Mouse (Mus musculus) brain, adult 2 months (tissue): Measurements from ENCODE around the gene Gm19935.

Experiments used
- DNase-seq: peaks from one replicate; pipeline ENCODE4 v3.0.0; 2011; ENCODE audit warnings: low read depth, low spot score

The Gm19935 gene

DNA sequence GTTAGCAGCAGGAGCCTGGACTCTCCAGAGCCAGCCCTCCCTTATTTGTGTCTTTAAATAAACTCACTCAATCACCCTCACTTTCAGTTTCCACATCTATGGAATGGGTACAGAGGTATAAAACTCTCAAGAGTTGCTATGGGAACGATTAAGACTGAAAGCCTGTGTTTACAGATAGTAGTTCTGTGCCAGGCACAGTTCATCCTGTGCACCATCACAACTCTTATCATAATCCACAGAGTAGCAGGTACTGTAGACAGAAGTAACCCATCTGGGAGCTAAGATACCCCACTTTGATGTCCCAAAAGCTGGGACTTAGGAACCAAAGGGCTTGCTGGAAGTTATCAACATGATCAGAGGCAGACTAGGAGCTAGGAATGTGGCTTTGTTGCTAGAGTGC lies 12.6 kb upstream of the Gm19935 start:
- no peak for DNase-seq

DNA sequence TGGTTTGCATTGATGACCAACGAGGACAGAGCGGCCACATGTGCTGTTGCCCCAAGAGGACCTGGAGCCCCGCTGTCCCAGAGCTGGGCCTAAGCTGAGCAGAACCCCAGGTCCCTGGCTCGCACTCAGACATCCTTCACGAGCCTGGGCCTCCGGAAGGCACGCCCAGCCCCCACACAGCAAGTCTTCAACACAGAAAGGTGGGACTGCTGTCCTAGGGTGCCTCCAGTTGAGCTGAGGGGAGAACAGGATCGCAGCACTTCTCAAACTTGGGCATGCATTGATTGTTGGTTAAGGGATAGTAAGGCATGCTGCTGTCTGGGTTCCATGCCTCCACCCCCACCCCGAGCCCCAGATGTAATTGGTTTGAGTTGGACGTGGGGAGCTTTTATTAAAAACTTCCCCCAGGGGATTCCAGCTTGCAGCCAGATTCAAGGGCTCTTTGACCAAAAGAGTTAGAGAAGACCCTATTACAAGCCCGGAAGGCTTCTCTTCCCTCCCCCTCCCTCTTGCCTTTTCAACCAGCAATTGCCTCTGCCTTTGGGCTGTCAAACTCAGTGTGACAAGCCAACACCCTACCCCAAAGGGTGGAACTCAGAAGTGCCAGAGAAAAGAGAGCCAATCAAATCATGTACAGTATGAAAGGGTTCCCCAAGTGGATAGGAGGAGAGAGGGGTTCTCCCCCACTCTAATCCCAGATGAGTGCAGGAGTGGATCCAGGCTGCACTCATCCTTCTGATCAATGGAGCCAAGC lies 12.0 kb upstream of the Gm19935 start:
- DNase-seq, result peak; percentile 80

DNA sequence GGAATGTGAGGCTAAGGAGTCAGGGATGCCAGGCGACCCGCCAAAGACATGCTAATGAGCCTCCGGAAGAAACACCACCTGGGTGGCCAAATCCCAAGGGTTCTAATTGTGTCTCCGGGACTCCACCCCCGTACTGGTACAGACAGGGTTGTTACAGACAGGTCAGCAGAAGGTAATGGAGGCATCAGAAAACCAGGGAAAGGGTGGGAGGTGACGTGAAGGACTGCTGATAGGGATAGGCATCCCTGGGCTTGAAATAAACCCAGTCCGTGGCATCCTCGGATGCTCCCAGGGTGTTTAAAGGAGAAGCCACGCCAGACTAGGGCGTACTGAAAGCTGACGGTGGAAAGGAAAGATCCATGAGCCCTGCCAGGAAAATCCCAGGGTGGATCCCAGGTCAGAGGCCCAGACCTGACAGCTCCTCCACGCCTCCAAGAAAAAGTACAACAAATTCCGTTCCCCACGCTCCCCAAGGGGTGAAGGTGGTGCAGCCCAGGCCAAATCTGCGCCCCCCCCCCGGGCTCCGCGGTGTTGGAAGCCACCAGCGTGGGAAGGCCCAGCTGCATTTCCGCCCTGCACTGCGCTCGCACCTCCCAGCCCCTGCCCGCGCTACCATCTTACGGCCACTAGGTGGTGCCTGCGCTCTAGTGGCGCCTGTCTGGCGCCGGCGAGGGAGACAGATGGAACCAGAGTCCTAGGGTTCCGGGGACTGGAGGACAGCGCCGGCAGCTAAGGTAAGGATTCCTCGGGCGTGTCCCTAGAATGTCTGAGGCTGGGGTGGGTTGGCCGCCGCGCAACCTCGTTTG lies 11.2 kb upstream of the Gm19935 start, which contains the start of gene Chd9:
TSS of gene Chd9 (plus strand) at position 172 of the 806 bp plus-strand sequence.
- DNase-seq, result peak; percentile 97

DNA sequence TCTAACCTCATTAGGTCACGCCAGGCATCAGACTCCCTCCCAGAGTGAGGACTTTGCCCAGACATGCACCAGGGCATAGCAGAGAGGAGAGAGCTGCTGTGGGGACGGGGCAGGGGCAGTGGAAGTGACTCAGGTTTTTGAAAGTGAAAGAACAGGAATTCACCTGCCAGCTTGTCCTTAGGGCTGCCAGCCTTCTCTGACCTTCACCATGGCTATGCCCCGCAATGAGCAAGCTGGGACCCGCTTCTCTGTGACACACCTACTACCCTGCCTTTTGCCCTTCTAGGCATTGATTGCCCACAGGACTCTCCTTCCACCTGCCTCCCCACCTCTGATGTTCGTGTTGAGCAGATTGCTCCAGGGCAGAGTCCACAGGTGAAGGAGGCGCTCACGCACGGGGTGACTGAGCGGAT lies 8.3 kb upstream of the Gm19935 start:
- no peak for DNase-seq

DNA sequence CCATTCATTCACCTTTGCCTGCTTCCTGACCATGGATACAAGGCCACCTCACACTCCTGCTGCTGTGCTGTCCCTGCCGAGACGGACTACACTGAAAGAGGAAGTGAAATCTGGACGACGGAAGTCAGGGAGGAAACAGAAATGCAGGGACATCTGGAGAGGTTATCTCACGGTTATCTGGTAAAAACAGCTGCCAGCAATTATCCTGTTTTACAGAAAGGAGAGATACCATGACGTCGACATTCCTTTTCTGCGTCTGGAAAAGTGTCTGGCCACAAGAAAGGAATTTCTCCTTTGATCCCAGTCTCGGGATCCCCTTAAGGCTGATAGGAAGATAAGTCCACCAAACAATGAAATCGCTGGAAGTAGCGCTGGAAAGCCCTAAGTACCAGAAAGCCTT lies 5.2 kb upstream of the Gm19935 start:
- DNase-seq, result no peak

DNA sequence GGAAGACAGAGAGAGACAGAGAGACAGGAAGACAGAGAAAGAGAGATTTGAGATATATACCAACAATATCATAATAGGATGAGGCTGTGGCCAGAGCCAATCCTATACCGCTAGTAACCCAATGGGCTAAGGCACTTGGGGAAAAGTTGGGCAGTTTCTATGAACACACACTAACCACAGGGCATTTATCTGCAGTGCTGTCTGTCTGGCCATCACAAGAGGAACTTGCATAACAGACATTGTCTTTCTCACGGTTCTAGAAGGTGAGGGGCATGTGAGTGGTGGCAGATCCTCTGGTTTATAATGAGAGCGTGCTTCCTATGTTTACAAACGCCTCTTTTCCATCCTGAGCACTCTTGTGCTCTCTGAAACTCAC lies 3.1 kb upstream of the Gm19935 start:
- no peak for DNase-seq

DNA sequence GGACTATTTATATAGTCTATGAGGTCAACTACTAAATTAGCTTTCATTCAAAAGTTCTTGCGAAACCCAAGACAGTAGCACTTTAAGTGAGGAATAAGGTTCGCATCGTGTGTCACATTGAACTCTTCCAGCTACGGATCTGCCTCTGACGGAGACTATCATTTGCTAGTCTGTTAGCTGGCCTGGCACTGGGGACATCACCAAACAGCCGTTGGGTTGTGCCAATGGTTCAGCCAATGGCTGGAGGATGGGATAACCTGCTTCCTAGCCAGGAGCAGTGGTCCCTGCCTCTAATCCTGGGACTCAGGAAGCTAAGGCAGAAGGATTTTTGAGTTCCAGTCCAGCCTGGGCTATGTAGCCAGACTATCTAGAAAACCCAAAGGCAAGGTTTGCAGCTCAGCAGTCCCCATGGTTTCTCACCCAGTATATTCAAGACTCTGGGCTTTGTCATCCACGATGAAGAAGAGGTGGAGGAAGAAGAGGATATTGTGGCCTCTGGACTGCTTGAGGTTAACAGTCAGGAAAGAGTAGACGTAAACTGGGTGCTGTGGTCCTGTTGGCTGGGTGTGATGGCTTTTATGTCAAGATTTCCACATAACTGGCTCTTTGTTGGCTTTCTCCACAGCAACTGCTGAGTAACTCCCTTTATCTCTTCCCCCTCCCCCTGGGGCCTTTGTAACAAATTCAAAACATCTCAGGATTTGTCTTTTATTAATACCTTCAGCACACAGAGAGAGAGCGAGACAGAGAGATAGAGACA lies 2.5 kb upstream of the Gm19935 start:
- DNase-seq, result no peak

DNA sequence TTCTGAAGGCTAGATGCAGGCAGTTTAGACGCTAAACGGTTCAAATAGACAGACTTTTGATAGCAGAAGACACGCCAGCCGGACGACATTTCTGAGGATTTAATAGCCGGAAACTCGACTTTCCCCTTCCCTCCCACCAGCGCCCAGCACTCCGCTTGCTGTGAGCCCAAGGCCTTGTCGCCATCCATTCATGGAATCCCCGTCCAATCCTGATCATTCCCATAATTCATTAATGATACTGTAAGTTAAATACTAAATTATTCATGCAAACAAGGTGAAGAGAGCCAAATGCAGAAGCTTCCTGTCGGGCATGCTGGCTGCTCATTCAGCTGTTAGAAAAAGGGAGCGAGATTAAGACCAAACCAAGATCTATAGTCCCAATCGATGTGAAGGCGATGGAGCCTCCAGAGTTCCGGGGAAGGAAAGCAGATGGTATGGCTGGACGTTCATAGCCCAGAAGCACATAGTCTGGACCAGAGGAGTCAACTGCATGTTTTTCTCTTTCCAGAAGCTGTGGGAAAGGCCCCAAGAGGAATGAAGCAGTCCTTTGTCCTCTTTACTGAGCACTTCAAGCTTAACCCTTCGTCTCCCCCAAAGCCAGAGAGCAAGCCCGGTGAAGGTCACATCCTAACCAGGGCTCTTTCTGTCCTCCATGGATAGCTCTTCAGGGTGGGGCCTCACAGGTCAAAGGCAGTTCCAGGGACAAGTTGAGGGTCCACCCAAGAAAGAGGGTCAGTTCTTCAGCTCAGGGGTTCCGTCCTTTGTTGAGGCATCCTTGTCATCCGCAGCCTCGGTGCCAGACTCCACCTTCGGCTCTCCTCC lies 921 bp downstream of the Gm19935 start:
- DNase-seq, result no peak

DNA sequence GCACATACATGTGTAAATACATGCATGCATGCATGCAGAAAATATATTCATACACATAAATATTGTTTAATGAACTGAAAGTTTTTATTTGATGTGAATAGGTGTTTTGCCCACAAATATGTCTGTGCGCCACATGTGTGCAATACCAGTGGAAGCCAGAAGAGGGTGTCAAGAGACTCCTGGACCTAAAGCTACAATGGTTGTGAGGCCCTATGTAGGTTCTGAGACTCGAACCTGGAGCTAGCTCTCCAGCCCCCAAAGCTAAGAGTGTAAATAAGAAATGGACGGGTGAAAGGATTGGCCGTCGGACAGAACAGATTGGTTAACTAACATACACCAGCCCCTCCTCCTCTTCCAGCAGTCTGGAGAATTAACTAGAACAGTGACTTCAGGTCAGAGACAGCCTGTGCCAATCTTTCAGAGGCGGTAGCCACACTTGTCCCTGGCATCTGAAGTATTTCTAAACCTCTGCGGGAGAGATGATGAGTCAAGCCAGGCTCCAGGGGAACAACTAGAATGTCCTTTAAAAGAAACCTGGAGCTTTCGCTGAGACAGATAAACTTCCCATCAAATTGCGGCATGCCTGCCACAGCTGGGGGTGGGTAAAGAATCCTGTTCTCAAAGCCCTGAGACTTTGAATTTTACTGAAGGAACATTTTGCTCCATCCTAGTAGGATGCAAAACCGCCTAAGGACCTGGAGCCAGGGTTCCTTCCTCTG lies 3.4 kb downstream of the Gm19935 start:
- DNase-seq, result peak; percentile 53

DNA sequence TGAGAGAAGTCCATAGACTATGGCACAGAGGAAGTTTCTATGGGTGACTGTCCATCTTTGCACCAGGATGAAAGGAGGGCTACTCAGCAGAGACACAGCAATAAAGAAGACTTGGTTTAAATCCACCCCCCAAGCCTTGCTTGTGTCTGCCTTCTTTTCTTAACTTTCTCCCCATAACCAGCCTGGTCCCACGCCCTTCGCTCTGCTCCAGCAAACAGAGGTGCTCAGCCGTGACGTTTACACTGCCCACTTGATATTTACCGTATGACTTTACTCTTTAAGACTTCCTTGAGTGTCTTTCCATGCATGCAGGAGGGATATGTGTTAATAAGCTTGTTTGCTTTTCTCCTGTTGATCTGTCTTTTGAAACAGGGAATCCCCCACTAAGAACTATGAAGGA lies 17.7 kb downstream of the Gm19935 start:
- DNase-seq, result no peak

DNA sequence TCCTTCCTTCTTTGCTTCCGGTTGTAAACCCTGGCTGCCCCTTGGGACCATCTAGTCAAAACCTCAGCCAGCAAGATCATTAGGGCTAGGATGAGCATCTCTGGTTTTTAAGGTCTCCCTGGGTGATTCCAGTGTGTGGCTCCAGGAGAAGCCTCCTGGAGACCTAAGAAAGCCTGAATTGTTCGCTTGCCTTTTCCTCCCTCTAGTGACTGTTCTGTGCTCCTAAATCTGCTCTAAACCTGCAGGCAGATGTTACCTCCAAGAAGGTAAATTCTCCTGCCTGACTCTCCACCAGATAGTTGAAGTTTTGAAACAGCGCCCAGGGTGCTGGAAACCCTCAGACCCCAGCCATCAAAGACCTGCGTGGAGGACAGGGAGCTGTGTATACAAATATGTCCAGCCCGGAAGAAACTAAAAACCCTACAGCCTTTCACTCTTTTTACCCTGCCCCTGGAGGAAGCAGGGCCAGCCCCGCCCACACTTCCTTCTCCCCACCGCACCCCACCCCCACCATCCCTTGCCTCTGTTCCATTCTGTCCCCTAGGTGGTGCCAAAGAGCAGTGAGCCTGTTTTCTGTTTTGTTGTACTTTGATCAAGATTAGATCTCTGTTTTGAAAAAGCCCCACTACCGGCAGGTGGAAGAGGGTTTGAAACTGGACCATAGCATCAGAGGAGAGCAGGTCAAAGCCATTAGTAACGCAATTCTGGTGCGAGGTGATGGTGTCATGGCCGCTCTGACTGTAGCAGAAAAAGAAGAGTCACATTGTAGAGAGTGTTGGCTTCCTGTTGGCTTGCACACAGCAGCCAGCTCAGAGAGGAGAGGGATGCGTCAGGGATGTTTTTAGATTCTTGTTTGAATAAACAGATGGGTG lies 22.0 kb downstream of the Gm19935 start:
- DNase-seq, result peak; percentile 80

DNA sequence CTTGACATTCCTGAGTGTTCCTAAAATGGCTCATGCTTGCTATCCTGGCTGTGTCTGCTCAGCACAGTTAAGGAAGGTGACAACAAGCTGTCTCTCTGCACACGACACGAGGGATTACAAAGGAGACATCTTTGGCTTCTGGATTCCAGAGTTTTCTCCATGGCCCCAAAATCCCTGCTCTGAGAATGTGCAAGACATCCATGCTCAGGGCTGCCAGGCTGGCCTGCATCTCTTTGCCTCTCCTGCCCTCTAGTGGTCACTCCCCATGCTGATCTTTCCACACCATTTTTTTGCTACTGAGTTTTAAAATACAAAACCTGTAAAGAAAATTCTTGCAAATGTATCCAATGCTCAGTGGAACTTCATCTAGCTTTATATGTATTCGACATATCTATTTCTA lies 23.5 kb downstream of the Gm19935 start:
- peak; percentile 88 for DNase-seq

DNA sequence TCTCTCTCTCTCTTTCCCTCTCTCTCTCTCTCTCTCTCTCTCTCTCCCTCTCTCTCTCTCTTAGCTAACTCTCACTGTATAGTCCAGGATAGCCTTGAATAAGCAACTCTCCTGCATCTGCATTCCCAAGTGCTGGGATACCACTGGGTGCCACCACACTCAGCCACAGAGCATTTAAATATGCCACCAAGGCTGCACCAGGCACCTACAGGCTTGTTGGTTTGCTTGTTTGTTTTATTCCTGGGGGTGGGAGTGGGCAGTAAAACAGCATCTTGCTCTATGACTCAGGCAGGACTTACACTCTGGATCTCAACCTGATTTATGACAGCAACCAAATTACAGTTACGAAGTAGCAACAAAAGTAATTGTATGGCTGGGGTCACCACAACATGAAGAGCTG lies 25.6 kb downstream of the Gm19935 start:
- DNase-seq, result no peak

DNA sequence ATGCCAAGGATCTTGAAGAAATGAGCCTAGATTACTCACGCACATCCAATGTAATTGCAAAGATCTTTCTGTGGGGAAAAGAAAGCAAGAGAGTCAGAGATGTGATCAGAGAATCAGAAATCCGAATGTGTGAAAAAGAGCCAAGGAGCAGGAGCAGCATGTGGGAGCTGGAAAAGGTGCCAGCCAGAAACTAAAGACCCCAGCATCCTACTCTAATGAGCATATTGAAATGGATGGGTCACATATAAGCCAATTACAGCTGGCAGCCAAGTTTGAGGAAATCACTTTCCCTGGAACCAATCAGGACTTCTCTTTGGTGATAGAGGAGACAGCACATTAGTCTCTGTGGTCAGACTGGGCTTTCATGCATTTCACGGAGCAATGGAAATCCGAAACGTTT lies 47.4 kb downstream of the Gm19935 start:
- no peak for DNase-seq
